Mouse (Mus musculus) CD4-positive, CD25-positive, alpha-beta regulatory T cell, adult 2 months (primary cell): ENCODE measurements at regions not wholly inside any gene's neighbourhood (a gene's known extent, or its start where the extent isn't known, plus 50 kb on each side); places are given as distances from the start of the nearest gene placed in this dataset.

ENCODE experiments used
- DNase-seq: peaks from one replicate; pipeline ENCODE4 v3.0.0-alpha.2; 2012; ENCODE audit warnings: low read depth, low spot score

DNA sequence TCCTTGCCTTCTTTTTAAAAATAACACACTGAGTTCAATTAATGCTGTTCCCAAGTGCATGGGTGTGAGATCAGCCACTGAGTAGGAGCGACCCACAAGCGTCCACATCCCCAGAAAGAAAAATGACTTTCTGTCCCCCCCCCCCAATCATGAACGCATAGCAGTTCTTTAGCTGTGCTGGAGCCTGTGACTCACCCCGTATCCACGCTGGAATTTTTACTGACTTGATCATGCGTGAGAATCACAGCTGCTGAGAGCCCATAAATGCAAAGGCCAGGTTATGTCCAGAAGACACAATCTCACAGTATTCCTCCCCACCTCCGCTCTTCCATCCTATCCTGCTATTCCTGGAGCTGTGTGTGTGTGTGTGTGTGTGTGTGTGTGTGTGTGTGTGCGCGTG, 53.3 kb downstream of the Fos start:
- DNase-seq = no peak

DNA sequence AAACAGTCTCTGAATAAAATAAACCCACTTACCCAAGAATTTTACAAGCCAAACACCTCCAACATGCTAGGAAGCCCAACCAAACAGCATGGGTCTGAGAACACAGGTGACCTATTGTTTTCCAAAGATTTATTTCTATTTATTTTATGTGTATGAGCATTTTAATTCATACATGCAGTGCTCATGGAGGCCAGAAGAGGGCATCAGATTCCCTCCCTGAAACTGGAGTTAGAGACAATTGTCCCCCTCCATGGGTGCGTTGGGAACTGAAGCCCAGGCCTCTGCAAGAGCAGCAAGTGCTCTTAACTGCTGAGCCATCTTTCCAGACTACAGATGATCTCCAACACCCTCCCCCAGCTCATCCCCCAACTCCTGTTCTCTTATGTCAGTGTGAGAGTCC, 57.9 kb downstream of the Fos start:
- peak; percentile 41 for DNase-seq

DNA sequence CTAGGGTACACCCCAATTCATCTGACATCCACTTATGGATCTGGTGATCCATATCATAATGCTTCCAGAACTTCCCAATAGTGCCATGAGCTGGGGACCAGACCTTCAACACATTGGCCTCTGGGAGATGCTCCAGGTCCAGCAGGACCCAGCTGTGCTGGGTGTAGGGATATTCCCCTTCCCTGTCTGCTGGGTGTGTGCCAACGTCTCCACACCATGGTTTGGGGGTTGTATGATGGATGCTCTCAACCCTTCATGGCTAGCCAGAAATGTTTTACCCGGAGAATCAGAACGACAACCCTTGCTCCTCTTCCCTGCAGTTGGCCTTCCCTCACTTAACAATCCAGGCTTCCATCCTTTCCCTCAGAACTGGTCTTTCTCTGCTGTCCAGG, 58.5 kb downstream of the Fos start:
- DNase-seq = no peak

DNA sequence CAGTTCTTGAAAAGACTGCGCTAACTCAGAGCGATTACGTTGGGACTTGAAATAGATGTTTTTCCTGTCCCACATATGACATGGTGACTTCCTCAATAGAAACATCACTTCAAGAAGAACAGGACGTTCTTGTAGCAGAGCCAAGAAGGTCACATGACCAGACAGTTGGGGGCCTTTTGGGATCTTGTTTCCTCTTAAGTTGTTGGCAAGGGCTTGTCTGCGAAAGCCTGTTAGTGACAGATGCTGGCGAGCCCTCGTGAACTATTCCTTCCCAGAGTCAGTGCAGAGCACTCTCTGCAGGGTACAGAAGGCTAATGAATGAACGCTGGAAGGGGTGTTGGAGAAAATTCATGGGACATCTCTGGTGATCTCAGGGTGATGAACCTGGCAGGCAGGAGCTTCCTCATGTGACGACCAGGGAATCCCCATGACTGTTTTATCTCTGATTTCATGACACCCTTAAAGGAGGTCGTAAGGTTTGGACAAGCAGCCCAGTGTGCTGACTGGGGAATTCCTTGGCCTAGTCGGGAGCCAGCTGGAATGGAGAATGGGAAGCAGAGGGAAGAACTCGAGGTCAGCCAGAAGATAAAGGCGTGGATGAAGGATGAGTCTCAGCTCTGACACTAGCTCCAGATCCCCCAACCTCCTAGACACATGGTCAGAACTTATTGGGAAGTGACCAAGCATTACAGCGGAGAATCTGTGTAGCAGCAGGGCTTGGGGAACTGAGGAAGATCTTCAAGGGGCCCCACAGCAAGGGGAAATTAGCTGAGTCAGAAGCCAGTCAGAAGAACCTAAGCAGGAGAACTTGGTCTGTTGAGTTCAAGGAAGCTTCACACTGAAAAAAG, 59.1 kb downstream of the Fos start:
- DNase-seq = peak; percentile 9

DNA sequence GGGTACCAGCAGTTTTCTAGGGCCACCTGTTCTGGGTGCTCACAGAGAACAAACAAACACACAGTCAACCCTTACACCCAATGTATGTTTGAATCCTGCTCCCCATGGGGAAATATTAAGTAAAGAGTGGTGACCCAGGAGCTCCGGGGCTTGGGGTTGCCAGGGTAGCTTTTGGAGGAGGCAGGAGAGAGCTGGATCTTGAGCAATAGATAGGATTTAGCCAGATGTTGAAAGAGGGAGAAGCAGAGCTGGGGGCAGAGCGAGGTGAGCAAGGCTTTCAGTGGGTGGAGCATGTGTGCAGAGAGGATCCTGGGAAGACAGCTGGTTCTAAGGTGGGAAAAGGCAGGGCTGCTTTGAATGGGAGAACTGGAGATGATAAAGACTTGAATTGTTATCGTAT, 59.9 kb downstream of the Fos start:
- DNase-seq = no peak

DNA sequence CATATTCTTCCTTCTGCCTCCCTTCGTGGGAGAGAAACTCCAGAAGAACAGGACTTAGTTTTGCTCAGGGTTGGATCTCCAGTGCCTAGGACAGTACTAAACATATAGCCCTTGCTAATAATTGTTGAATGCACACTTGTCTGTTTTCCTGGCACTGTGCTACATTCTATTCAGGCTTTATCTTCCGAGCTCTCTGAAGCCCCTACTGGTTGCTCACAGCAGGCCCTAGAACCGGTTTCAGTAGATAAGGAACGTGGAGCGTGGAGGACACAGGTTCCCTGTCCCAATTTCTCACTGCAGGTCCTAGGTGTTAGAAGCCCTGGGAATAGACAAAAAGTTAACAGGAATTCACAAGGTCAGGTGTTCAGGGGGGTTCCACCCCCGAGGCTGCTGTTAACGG, 59.4 kb upstream of the Jdp2 start:
- no peak for DNase-seq

DNA sequence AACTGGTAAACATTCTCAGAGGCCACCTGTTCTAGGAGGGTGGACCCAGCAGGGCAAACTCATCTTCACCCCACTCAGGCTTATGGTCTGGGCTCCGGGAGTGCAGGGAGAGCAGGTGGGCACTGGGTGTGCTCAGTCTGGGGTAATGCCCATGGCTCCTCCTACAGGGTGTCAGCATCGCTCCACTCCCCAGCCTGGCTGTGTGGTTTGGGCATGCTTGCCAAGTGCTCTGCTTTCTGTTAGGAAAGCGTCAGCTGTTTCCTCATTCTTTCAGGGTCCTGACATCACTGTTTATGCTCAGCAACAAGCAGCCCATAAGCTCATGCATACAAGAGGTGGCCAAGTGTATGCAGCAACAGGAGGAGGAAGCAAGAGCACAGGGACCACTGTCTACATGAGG, 57.7 kb upstream of the Jdp2 start:
- DNase-seq = peak; percentile 3

DNA sequence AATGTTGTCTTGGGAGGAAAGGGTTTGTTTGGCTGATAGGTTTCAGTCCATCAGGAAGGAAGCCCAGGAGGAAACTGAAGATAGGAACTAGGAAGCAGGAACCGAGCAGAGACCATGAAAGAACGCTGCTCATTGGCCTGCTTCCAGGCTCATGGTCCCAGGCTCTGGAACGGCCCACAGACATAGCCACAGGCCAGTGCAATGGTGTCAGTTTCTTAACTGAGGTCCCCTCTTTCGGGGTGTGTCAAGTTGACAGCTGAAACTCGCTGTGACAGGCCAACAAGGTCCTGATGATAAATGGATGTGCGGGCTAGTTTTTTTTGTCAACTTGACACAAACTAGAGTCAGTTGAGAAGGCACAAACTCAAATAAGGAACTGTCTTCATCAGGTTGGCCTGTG, 55.9 kb upstream of the Jdp2 start:
- no peak for DNase-seq

DNA sequence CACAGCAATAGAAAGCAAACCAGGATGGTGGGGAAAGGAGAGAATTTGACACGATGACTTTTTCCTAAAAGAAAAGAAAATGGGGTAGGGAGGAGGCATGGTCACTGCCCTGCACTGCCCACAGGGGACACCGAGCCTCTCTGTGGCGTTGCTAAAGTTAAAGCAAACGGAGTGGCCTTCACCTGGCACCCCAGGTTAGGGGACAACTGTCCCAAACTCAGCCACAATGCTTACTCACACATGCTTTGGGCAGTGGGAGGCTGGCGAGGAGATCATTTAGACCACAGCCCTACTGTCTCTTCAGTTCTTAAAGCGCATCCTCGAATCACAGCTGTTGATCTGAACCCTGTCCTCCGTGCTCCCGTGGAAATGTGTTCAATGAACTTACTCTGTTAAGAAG, 55.3 kb upstream of the Jdp2 start:
- no peak for DNase-seq

DNA sequence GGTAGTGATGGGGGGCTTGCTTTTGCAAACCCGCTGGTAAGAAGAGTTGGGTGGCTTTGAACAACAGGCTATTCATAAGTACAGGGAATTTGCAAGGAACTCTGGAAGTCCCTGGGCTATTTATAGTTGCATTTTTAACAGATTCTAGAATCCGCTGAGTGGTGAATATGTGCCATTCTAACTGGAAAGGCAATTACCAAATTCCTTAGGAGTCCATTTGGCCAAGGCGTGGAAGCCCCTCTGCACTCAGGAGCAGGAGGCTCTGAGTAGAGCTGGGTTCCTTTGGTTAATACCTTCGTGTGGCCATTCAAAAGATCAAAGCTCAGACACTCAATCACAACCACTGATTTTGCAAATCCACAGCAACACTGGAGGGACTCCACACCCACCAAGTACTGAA, 54.0 kb upstream of the Jdp2 start:
- no peak for DNase-seq

DNA sequence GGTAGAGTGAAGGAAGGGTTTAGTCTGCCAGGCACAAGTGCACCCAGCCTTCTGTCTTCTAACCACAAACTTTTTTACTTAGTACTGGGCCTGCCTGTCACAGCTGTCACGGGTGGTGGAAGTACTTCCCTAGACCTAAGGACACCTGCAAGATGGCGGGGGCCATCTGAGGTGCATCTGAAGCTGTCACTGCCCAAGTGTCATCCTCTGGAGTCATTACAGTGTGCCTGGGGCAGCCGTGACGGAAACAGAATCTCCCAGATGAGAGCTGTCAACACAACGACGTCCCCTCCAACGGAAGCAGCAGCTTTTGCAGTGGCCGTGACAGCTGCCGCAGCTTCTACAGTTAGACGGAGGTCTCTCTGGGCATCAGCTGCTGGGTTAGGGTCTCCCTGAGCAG, 53.1 kb upstream of the Jdp2 start:
- peak; percentile 58 for DNase-seq

DNA sequence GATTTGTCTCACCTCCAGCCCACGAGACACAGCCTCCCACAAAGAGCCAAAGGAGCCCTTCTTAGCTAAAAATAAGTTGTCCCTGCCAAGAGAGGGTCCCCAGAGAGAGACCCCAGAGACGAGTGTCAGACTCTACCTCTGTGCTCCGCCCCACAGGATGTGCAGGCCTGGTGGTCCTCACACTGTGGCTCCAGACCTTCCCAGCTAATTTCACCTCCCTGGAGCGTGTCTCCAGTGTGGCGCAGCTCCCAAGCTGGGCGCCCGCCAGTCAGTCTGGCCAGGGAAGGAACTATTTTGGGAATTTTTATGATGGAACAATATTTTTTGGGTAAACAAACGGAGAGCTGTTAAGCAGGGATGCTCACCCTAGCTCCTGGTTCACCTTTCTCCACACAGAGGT, 50.8 kb upstream of the Jdp2 start:
- no peak for DNase-seq
